Mouse (Mus musculus): ENCODE results near the gene Cemip. TPM values are rescaled to one million over a fixed set of nuclear protein-coding genes. Genes with fewer than 3 reads are reported as not detected.

The Cemip gene
- polyA plus RNA-seq, 1 experiment from 2014 or later = 1.1 TPM

GRCm38 (mm10) chr7:84000671-84001070 is 85.6 kb downstream of the Cemip start:
- no peak overlapping the region for H3K4me2 ChIP-seq (ENCODE audit: low read depth, low read length)
- 96% methylated on average over 2 of the region's 2 CpGs for WGBS
- no peak overlapping the region for H3K27ac ChIP-seq (ENCODE audit: low read depth, low read length)
- no peak overlapping the region for H3K9ac ChIP-seq (replicated peaks; ENCODE audit: low read depth, low read length)
- H3K27me3 ChIP-seq (ENCODE audit: control insufficient read depth, insufficient read depth, low read length) = no peaks in the 10 kb centered on the region
- ATAC-seq (ENCODE audit: low read depth) = no peak
- H3K36me3 ChIP-seq (ENCODE audit: control insufficient read depth, insufficient read depth, low read length) = no peaks in the 10 kb centered on the region
- H3K9me3 ChIP-seq (ENCODE audit: control insufficient read depth, low read length) = no peaks in the 10 kb centered on the region
- no peaks in the 10 kb centered on the region for H3K4me1 ChIP-seq (ENCODE audit: control insufficient read depth, insufficient read depth, low read length)
- H3K4me3 ChIP-seq (ENCODE audit: low read depth, low read length) = no peak overlapping the region

GRCm38 (mm10) chr7:83999647-84000046 is 86.7 kb downstream of the Cemip start:
- Histone ChIP-seq H3K27me3 (ENCODE audit: control insufficient read depth, insufficient read depth, low read length) (no peaks in the 10 kb centered on the region), H3K4me1 (ENCODE audit: control insufficient read depth, insufficient read depth, low read length) (no peaks in the 10 kb centered on the region), H3K4me2 (ENCODE audit: low read depth, low read length) (no peak overlapping the region), H3K4me3 (ENCODE audit: low read depth, low read length) (no peak overlapping the region), H3K9me3 (ENCODE audit: control insufficient read depth, low read length) (no peaks in the 10 kb centered on the region), H3K9ac (replicated peaks; ENCODE audit: low read depth, low read length) (no peak overlapping the region), H3K36me3 (ENCODE audit: control insufficient read depth, insufficient read depth, low read length) (no peaks in the 10 kb centered on the region), H3K27ac (ENCODE audit: low read depth, low read length) (no peak overlapping the region)
- no peak for ATAC-seq (ENCODE audit: low read depth)
- WGBS = 96% methylated on average over 1 of the region's 1 CpGs

- no peaks in the 10 kb centered on the region for H3K36me3 ChIP-seq (ENCODE audit: control insufficient read depth, insufficient read depth, low read length)
- no peak overlapping the region for H3K9ac ChIP-seq (replicated peaks; ENCODE audit: low read depth, low read length)
- no peaks in the 10 kb centered on the region for H3K4me1 ChIP-seq (ENCODE audit: control insufficient read depth, insufficient read depth, low read length)
- no peaks in the 10 kb centered on the region for H3K9me3 ChIP-seq (ENCODE audit: control insufficient read depth, low read length)
- no peak overlapping the region for H3K27ac ChIP-seq (ENCODE audit: low read depth, low read length)
- no peaks in the 10 kb centered on the region for H3K27me3 ChIP-seq (ENCODE audit: control insufficient read depth, insufficient read depth, low read length)
- H3K4me2 ChIP-seq (ENCODE audit: low read depth, low read length) = no peak overlapping the region
- 97% methylated on average over 1 of the region's 1 CpGs for WGBS
- no peak overlapping the region for H3K4me3 ChIP-seq (ENCODE audit: low read depth, low read length)
- ATAC-seq (ENCODE audit: low read depth) = no peak
These were observed 92.0 kb downstream of the Cemip start for GRCm38 (mm10) chr7:83994348-83994747.

GRCm38 (mm10) chr7:83989294-83989693 is 97.0 kb downstream of the Cemip start:
- no peak for ATAC-seq (ENCODE audit: low read depth)
- WGBS = 93% methylated on average over 4 of the region's 4 CpGs

GRCm38 (mm10) chr7:83985751-83986150 is 100.6 kb downstream of the Cemip start:
- Histone ChIP-seq H3K9me3 (ENCODE audit: control insufficient read depth, low read length) (no peaks in the 10 kb centered on the region), H3K9ac (replicated peaks; ENCODE audit: low read depth, low read length) (no peak overlapping the region), H3K27me3 (ENCODE audit: control insufficient read depth, insufficient read depth, low read length) (no peaks in the 10 kb centered on the region), H3K4me3 (ENCODE audit: low read depth, low read length) (no peak overlapping the region), H3K36me3 (ENCODE audit: control insufficient read depth, insufficient read depth, low read length) (no peaks in the 10 kb centered on the region), H3K27ac (ENCODE audit: low read depth, low read length) (no peak overlapping the region), H3K4me2 (ENCODE audit: low read depth, low read length) (no peak overlapping the region), H3K4me1 (ENCODE audit: control insufficient read depth, insufficient read depth, low read length) (no peaks in the 10 kb centered on the region)
- whole genome bisulfite sequencing = 90% methylated on average over 2 of the region's 2 CpGs
- no peak for ATAC-seq (ENCODE audit: low read depth)

More at GRCm38 (mm10) chr7:83989294-83989693, 97.0 kb downstream of the Cemip start:
- H3K27ac ChIP-seq (ENCODE audit: low read depth, low read length) = no peak overlapping the region
- H3K36me3 ChIP-seq (ENCODE audit: control insufficient read depth, insufficient read depth, low read length) = no peaks in the 10 kb centered on the region
- H3K4me3 ChIP-seq (ENCODE audit: low read depth, low read length) = no peak overlapping the region
- no peak overlapping the region for H3K9ac ChIP-seq (replicated peaks; ENCODE audit: low read depth, low read length)
- no peaks in the 10 kb centered on the region for H3K9me3 ChIP-seq (ENCODE audit: control insufficient read depth, low read length)
- no peaks in the 10 kb centered on the region for H3K4me1 ChIP-seq (ENCODE audit: control insufficient read depth, insufficient read depth, low read length)
- no peaks in the 10 kb centered on the region for H3K27me3 ChIP-seq (ENCODE audit: control insufficient read depth, insufficient read depth, low read length)
- no peak overlapping the region for H3K4me2 ChIP-seq (ENCODE audit: low read depth, low read length)

GRCm38 (mm10) chr7:83982566-83982965 is 103.7 kb downstream of the Cemip start:
- 82% methylated on average over 2 of the region's 2 CpGs for WGBS
- Histone ChIP-seq H3K27ac (ENCODE audit: low read depth, low read length) (no peak overlapping the region), H3K4me1 (ENCODE audit: control insufficient read depth, insufficient read depth, low read length) (no peaks in the 10 kb centered on the region), H3K9ac (replicated peaks; ENCODE audit: low read depth, low read length) (no peak overlapping the region), H3K9me3 (ENCODE audit: control insufficient read depth, low read length) (no peaks in the 10 kb centered on the region), H3K4me3 (ENCODE audit: low read depth, low read length) (no peak overlapping the region), H3K4me2 (ENCODE audit: low read depth, low read length) (no peak overlapping the region), H3K36me3 (ENCODE audit: control insufficient read depth, insufficient read depth, low read length) (no peaks in the 10 kb centered on the region), H3K27me3 (ENCODE audit: control insufficient read depth, insufficient read depth, low read length) (no peaks in the 10 kb centered on the region)
- ATAC-seq (ENCODE audit: low read depth) = no peak

- no peak overlapping the region for H3K27ac ChIP-seq (ENCODE audit: low read depth, low read length)
- no peak overlapping the region for H3K4me3 ChIP-seq (ENCODE audit: low read depth, low read length)
- no peak overlapping the region for H3K4me2 ChIP-seq (ENCODE audit: low read depth, low read length)
- no peaks in the 10 kb centered on the region for H3K9me3 ChIP-seq (ENCODE audit: control insufficient read depth, low read length)
- no peaks in the 10 kb centered on the region for H3K36me3 ChIP-seq (ENCODE audit: control insufficient read depth, insufficient read depth, low read length)
- no peak overlapping the region for H3K9ac ChIP-seq (replicated peaks; ENCODE audit: low read depth, low read length)
- no peaks in the 10 kb centered on the region for H3K4me1 ChIP-seq (ENCODE audit: control insufficient read depth, insufficient read depth, low read length)
- WGBS = 64% methylated on average over 1 of the region's 1 CpGs
- no peak for ATAC-seq (ENCODE audit: low read depth)
- no peaks in the 10 kb centered on the region for H3K27me3 ChIP-seq (ENCODE audit: control insufficient read depth, insufficient read depth, low read length)
These were observed 107.3 kb downstream of the Cemip start for GRCm38 (mm10) chr7:83978945-83979536.

GRCm38 (mm10) chr7:83978410-83978809 is 107.9 kb downstream of the Cemip start:
- no peaks in the 10 kb centered on the region for H3K27me3 ChIP-seq (ENCODE audit: control insufficient read depth, insufficient read depth, low read length)
- no peak overlapping the region for H3K4me2 ChIP-seq (ENCODE audit: low read depth, low read length)
- no peaks in the 10 kb centered on the region for H3K9me3 ChIP-seq (ENCODE audit: control insufficient read depth, low read length)
- no peak overlapping the region for H3K9ac ChIP-seq (replicated peaks; ENCODE audit: low read depth, low read length)
- no peaks in the 10 kb centered on the region for H3K36me3 ChIP-seq (ENCODE audit: control insufficient read depth, insufficient read depth, low read length)
- no peak overlapping the region for H3K4me3 ChIP-seq (ENCODE audit: low read depth, low read length)
- WGBS = 86% methylated on average over 1 of the region's 1 CpGs
- H3K4me1 ChIP-seq (ENCODE audit: control insufficient read depth, insufficient read depth, low read length) = no peaks in the 10 kb centered on the region
- ATAC-seq (ENCODE audit: low read depth) = no peak
- H3K27ac ChIP-seq (ENCODE audit: low read depth, low read length) = no peak overlapping the region

- H3K9me3 ChIP-seq (ENCODE audit: control insufficient read depth, low read length) = no peaks in the 10 kb centered on the region
- H3K4me3 ChIP-seq (ENCODE audit: low read depth, low read length) = no peak overlapping the region
- 86% methylated on average over 6 of the region's 6 CpGs for WGBS
- H3K4me1 ChIP-seq (ENCODE audit: control insufficient read depth, insufficient read depth, low read length) = no peaks in the 10 kb centered on the region
- no peaks in the 10 kb centered on the region for H3K36me3 ChIP-seq (ENCODE audit: control insufficient read depth, insufficient read depth, low read length)
- H3K27ac ChIP-seq (ENCODE audit: low read depth, low read length) = no peak overlapping the region
- H3K27me3 ChIP-seq (ENCODE audit: control insufficient read depth, insufficient read depth, low read length) = no peaks in the 10 kb centered on the region
- H3K9ac ChIP-seq (replicated peaks; ENCODE audit: low read depth, low read length) = no peak overlapping the region
- no peak for ATAC-seq (ENCODE audit: low read depth)
- H3K4me2 ChIP-seq (ENCODE audit: low read depth, low read length) = no peak overlapping the region
These were observed 109.8 kb downstream of the Cemip start for GRCm38 (mm10) chr7:83976413-83976958.

Measured in neural tube, embryonic 14.5 days (tissue).